Mouse (Mus musculus): Measurements from ENCODE around the gene Ust. TPM values are rescaled to one million over a fixed set of nuclear protein-coding genes. Genes with fewer than 3 reads are reported as not detected.

The Ust gene
- polyA plus RNA-seq (2012; rRNA removed; ENCODE audit: low replicate concordance): 0.28 and 0.46 TPM in 2 replicates

GRCm38 (mm10) chr10:8518141-8519013 lies at the start of gene Ust:
Gene Ust, minus strand, starts transcription at chr10:8518825.

